Mouse (Mus musculus): ENCODE measurements around the gene Pigm.

DNA sequence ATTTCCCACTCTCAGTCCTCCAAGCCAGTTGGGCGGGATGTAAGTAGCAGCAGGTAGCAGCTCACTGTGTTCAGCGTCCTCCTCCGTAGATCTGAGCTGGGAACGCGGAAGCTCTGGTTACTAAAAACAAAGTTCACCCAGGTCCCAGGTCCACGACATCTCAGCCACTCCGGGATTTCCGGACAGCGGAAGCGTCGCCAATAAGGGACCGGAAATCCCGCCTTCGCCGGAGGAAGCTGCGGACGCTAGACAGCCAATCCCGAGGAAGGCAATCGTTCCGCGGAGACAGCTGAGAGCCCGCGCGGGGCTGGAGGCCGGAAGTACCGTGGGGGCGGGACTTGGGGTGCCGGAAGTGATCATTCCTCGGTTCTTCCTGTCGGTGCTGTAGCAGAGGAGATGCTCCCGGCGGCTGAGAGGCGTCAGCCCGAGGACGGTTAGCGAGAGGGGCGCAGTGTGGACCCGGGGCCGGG, at the start of gene Pigm:
- no peak for TF ChIP-seq CTCF (conservative IDR thresholded peaks at IDR 0.05; ENCODE audit: insufficient read depth, insufficient read length, low read depth, low read length)
- peak; percentile 31 for TF ChIP-seq POLR2A (IDR thresholded peaks at IDR 0.05; ENCODE audit: low read depth, low read length)

Data from kidney, adult 2 months (tissue).